Mouse (Mus musculus): ENCODE measurements around the gene Olfr1501.

DNA sequence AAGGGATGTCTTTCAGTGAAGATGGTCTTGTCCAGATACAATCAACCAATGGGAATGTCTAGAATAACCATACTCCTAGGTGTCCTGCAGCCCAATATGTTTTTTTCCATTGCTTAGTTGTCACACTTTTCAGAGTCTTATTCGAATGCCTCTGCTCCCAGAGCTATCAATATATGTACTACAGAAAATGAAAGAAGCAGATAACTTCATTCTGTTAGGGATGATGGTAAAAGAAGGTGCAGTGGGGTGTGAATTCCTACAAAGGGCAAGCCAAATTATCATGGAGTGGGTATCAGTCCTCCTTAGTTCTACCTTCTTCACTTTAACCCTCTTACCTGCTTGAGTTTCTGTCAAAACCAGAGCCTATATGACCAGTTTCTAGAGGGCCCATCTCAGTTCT is 47.3 kb upstream of the Olfr1501 start, which contains the start of gene Olfr1504:
- TF ChIP-seq NRF1 (IDR thresholded peaks at IDR 0.05; ENCODE audit: low read depth, low read length) (no peak), POLR2A (IDR thresholded peaks at IDR 0.05; ENCODE audit: low read depth, low read length) (no peak), CHD2 (IDR thresholded peaks at IDR 0.05; ENCODE audit: low read length) (no peak), MEF2A (IDR thresholded peaks at IDR 0.05; ENCODE audit: borderline replicate concordance, low read depth, low read length) (no peak), ZMIZ1 (IDR thresholded peaks at IDR 0.05; ENCODE audit: low read depth, low read length) (no peak), SMC3 (IDR thresholded peaks at IDR 0.05; ENCODE audit: low read depth, low read length) (no peak), CTCF (conservative IDR thresholded peaks at IDR 0.05 in 1 of 2, IDR thresholded peaks at IDR 0.05 in 1 of 2; ENCODE audit: low read depth in 2 of 2, low read length in 2 of 2) (no peak), EP300 (IDR thresholded peaks at IDR 0.05; ENCODE audit: low read length) (no peak), ETS1 (conservative IDR thresholded peaks at IDR 0.05; ENCODE audit: low read depth, low read length) (no peak), MYC (IDR thresholded peaks at IDR 0.05; ENCODE audit: low read depth, low read length) (no peak)
